Mouse (Mus musculus): ENCODE data around the gene Syndig1.

GRCm38 (mm10) chr2:149987610-149988009, 158.6 kb downstream of the Syndig1 start:
- TF ChIP-seq POLR2A (IDR thresholded peaks at IDR 0.05; ENCODE audit: extremely low read depth, insufficient read depth, low read length) (no peak), CTCF (IDR thresholded peaks at IDR 0.05; ENCODE audit: low read depth, low read length) (no peak)

Data from liver, adult 2 months (tissue).